Mouse (Mus musculus) testis, postnatal 14 days (tissue): ENCODE results near the gene En2.

Source experiments
- DNase-seq: peaks from one replicate; pipeline ENCODE4 v3.0.0; 2021; ENCODE audit warnings: low spot score

The En2 gene

GRCm38 (mm10) chr5:28159891-28160470 lies 5.5 kb upstream of the En2 start:
- no peak for DNase-seq

- DNase-seq, result no peak
These were observed 4.0 kb upstream of the En2 start for GRCm38 (mm10) chr5:28161383-28161937.

- no peak for DNase-seq
These were observed 3.5 kb upstream of the En2 start for GRCm38 (mm10) chr5:28161938-28162402.

- no peak for DNase-seq
These were observed 1.6 kb upstream of the En2 start for GRCm38 (mm10) chr5:28163926-28164325.

- no peak for DNase-seq
These were observed 1.1 kb downstream of the En2 start for GRCm38 (mm10) chr5:28166256-28167231.

- no peak for DNase-seq
These were observed 2.2 kb downstream of the En2 start for GRCm38 (mm10) chr5:28167611-28168252.

GRCm38 (mm10) chr5:28168253-28169165 lies 3.0 kb downstream of the En2 start:
- DNase-seq, result no peak

GRCm38 (mm10) chr5:28169166-28169801 lies 3.8 kb downstream of the En2 start:
- DNase-seq, result no peak

- no peak for DNase-seq
These were observed 4.6 kb downstream of the En2 start for GRCm38 (mm10) chr5:28170081-28170480.

GRCm38 (mm10) chr5:28170892-28171291 lies 5.4 kb downstream of the En2 start:
- no peak for DNase-seq

- DNase-seq, result no peak
These were observed 6.2 kb downstream of the En2 start for GRCm38 (mm10) chr5:28171667-28172066.

GRCm38 (mm10) chr5:28172261-28172920 lies 6.9 kb downstream of the En2 start:
- DNase-seq, result no peak

- DNase-seq, result no peak
These were observed 7.6 kb downstream of the En2 start for GRCm38 (mm10) chr5:28172921-28173670.

GRCm38 (mm10) chr5:28173674-28174073 lies 8.2 kb downstream of the En2 start:
- no peak for DNase-seq

- no peak for DNase-seq
These were observed 8.6 kb downstream of the En2 start for GRCm38 (mm10) chr5:28174086-28174485.

GRCm38 (mm10) chr5:28174876-28175569 lies 9.5 kb downstream of the En2 start:
- DNase-seq, result no peak

- DNase-seq, result no peak
These were observed 10.1 kb downstream of the En2 start for GRCm38 (mm10) chr5:28175570-28175919.

- DNase-seq, result no peak
These were observed 10.5 kb downstream of the En2 start for GRCm38 (mm10) chr5:28176023-28176422.

GRCm38 (mm10) chr5:28176585-28176984 lies 11.1 kb downstream of the En2 start:
- DNase-seq, result no peak
